ENCODE assay signal across 9 mouse cellular contexts in the genomic region with DNA sequence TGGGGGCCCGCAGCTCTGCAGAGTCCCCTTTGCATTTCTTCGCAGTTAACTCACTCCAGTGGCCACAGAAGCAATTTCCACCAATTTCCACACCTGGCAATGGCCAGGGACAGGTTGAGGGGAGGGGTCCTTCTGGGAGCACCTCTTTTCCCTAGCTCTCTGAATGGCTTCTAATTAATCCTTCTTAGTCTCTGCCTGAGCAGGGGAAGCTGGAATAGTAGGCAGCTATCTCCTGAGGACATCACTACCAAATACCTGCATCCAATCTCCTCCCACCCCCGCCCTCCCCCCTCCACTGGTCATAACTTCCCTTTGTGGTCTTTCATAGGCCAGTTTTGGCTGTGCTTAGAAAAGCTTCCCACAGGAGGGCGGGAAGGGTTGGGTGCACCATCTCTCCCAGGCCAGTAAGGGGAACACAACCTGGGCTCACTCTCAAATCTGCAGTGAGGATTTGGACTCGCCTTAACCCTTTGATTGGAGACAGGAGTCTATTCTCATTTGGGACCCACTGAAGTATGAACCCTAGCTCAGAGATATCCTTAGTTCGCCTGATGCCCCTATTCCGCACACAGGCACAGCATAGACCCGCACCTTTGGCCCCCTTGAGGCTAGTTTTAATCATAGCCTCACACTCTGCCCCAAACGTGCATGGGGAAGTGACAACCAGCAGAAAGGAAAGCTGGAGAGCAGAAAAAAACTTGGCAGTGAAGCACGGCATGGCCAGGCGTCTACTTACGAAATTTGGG. TPM values are rescaled to one million over a fixed set of nuclear protein-coding genes. Genes with fewer than 3 reads are reported as not detected.
DNase-seq lines count a peak whose midpoint lies in the region; ATAC-seq lines count a peak whose summit lies in the region.
"Had no signal": no experiment of that assay in that cellular context is flagged by ENCODE, and none has a peak within 500 bp of the region (broad histone marks: within the 10 kb centered on the region; RNA-seq: fewer than 3 reads in every experiment).

No protein-coding gene starts in this region.

- no peaks in the 10 kb centered on the region for H3K36me3 ChIP-seq in intestine, embryonic 15.5 days
- no peaks in the 10 kb centered on the region for H3K36me3 ChIP-seq in intestine, embryonic 16.5 days (ENCODE audit: control insufficient read depth, insufficient read depth, low read length)
- no peaks in the 10 kb centered on the region for H3K36me3 ChIP-seq in forebrain, embryonic 12.5 days (replicated peaks)
- H3K36me3 ChIP-seq in midbrain, embryonic 14.5 days (ENCODE audit: control insufficient read depth, insufficient read depth, low read length): no peaks in the 10 kb centered on the region

- H3K27me3 ChIP-seq in intestine, embryonic 15.5 days (replicated peaks): peaks cover 50% of the 10 kb centered on the region
- H3K27me3 ChIP-seq in intestine, embryonic 16.5 days (replicated peaks; ENCODE audit: control insufficient read depth, insufficient read depth, low read length): peaks cover 51% of the 10 kb centered on the region
- H3K27me3 ChIP-seq in forebrain, embryonic 12.5 days: peaks cover 48% of the 10 kb centered on the region
- 0 out of 2 replicates have a peak, but pooled peaks cover 9% of the 10 kb centered on the region for H3K27me3 ChIP-seq in midbrain, embryonic 14.5 days (ENCODE audit: control insufficient read depth, insufficient read depth, low read length)
- H3K27me3 ChIP-seq: CH12.LX had no signal

- H3K4me3 ChIP-seq in intestine, embryonic 15.5 days (replicated peaks): peak overlapping the region; percentile 46; the same call in 1 of the 2 replicates
- no peak overlapping the region for H3K4me3 ChIP-seq in intestine, embryonic 16.5 days (ENCODE audit: low read length)
- peak overlapping the region; percentile 70 for H3K4me3 ChIP-seq in forebrain, embryonic 12.5 days (replicated peaks)
- H3K4me3 ChIP-seq in midbrain, embryonic 14.5 days (replicated peaks; ENCODE audit: low read depth, low read length): peak overlapping the region; percentile 75

- H3K9me3 ChIP-seq in intestine, embryonic 15.5 days: no peaks in the 10 kb centered on the region
- no peaks in the 10 kb centered on the region for H3K9me3 ChIP-seq in intestine, embryonic 16.5 days (ENCODE audit: control insufficient read depth, low read length)
- no peaks in the 10 kb centered on the region for H3K9me3 ChIP-seq in forebrain, embryonic 12.5 days
- no peaks in the 10 kb centered on the region for H3K9me3 ChIP-seq in midbrain, embryonic 14.5 days (ENCODE audit: control insufficient read depth, low read length)

- peaks cover 11% of the 10 kb centered on the region; the same call in 1 of the 2 replicates for H3K4me1 ChIP-seq in intestine, embryonic 15.5 days (replicated peaks)
- peaks cover 4% of the 10 kb centered on the region; the same call in 1 of the 2 replicates for H3K4me1 ChIP-seq in intestine, embryonic 16.5 days (ENCODE audit: control insufficient read depth, insufficient read depth, low read length)
- peaks cover 12% of the 10 kb centered on the region for H3K4me1 ChIP-seq in forebrain, embryonic 12.5 days
- H3K4me1 ChIP-seq in midbrain, embryonic 14.5 days (ENCODE audit: control insufficient read depth, insufficient read depth, low read length): peaks cover 6% of the 10 kb centered on the region; the same call in 1 of the 2 replicates

- peak; percentile 35 to 37 for DNase-seq in cerebellum, adult 18-20 months
- peak; percentile 65 for DNase-seq in midbrain, embryonic 14.5 days
- no peak for DNase-seq in thymus, postnatal 4 days
- DNase-seq in adrenal gland, adult 18-20 months (ENCODE audit: low spot score in 2 of 2): no peak
- no peak for DNase-seq in thymus, postnatal 36 days

- H3K4me2 ChIP-seq in intestine, embryonic 15.5 days (replicated peaks): peak overlapping the region; percentile 87; the same call in 1 of the 2 replicates
- no peak overlapping the region for H3K4me2 ChIP-seq in intestine, embryonic 16.5 days (ENCODE audit: low read depth, low read length)
- H3K4me2 ChIP-seq in forebrain, embryonic 12.5 days: peak overlapping the region; percentile 86
- peak overlapping the region; percentile 73 for H3K4me2 ChIP-seq in midbrain, embryonic 14.5 days (ENCODE audit: low read length)

- no peak overlapping the region for H3K9ac ChIP-seq in intestine, embryonic 15.5 days
- H3K9ac ChIP-seq in intestine, embryonic 16.5 days (ENCODE audit: low read depth, low read length): no peak overlapping the region
- H3K9ac ChIP-seq in forebrain, embryonic 12.5 days: peak overlapping the region; percentile 71; the same call in 1 of the 2 replicates
- peak overlapping the region; percentile 93 for H3K9ac ChIP-seq in midbrain, embryonic 14.5 days (replicated peaks; ENCODE audit: low read length)

- H3K27ac ChIP-seq in intestine, embryonic 15.5 days: no peak overlapping the region
- H3K27ac ChIP-seq in intestine, embryonic 16.5 days (ENCODE audit: low read length): no peak overlapping the region
- no peak overlapping the region for H3K27ac ChIP-seq in forebrain, embryonic 12.5 days
- peak overlapping the region; percentile 95 for H3K27ac ChIP-seq in midbrain, embryonic 14.5 days (replicated peaks; ENCODE audit: low read depth, low read length)

- ATAC-seq in intestine, embryonic 15.5 days: no peak
- no peak for ATAC-seq in intestine, embryonic 16.5 days
- peak; percentile 40; the same call in 1 of the 2 replicates for ATAC-seq in forebrain, embryonic 12.5 days (ENCODE audit: low FRiP score)
- no peak for ATAC-seq in midbrain, embryonic 14.5 days (ENCODE audit: low FRiP score, low TSS enrichment)

- 10% methylated on average over 12 of the region's 12 CpGs for WGBS in intestine, embryonic 15.5 days
- WGBS in intestine, embryonic 16.5 days: 11% methylated on average over 12 of the region's 12 CpGs
- WGBS in forebrain, embryonic 12.5 days: 2% methylated on average over 12 of the region's 12 CpGs
- 2% methylated on average over 12 of the region's 12 CpGs for WGBS in midbrain, embryonic 14.5 days

RNA-seq across cellular contexts. Expression of a gene that starts 1.5 kb away (rescaled TPM):
- polyA plus RNA-seq in intestine, embryonic 15.5 days (2015; fragmentation: Nextera tagmentation; extraction: Ambion mirVana): 0.36 and 0.53 TPM in 2 replicates
- 0.18 and 0.28 TPM in 2 replicates for polyA plus RNA-seq in intestine, embryonic 16.5 days (2015; fragmentation: Nextera tagmentation; extraction: Ambion mirVana)
- 2.7 and 3.7 TPM in 2 replicates for polyA plus RNA-seq in forebrain, embryonic 12.5 days (2016; fragmentation: Nextera tagmentation; extraction: Ambion mirVana)
- 13.1 and 14.7 TPM in 2 replicates for polyA plus RNA-seq in midbrain, embryonic 14.5 days (2014; fragmentation: Nextera tagmentation; extraction: Ambion mirVana)
- 1 to 10 TPM; 3.7 to 4.8 TPM for total RNA-seq in adrenal gland, adult 18-20 months (2021)
- total RNA-seq: CH12.LX had no signal

Comparison
In these comparisons a context has a peak if more than half of its experiments do, and no peak if none do; other contexts are left out.
1. H3K9ac ChIP-seq: peak in forebrain, embryonic 12.5 days (single experiment) and midbrain, embryonic 14.5 days (single experiment); none in intestine, embryonic 15.5 days (single experiment) and intestine, embryonic 16.5 days (single experiment).
2. DNase-seq: peak in cerebellum, adult 18-20 months (2 of 2) and midbrain, embryonic 14.5 days (single experiment); none in thymus, postnatal 4 days (single experiment), adrenal gland, adult 18-20 months (0 of 2) and thymus, postnatal 36 days (0 of 2).